Mouse (Mus musculus) erythroblast, embryonic 14.5 days (primary cell): ENCODE measurements around the gene Grk2. TPM values are rescaled to one million over a fixed set of nuclear protein-coding genes. Genes with fewer than 3 reads are reported as not detected.

Experiments
- H3K27me3 ChIP-seq: 2 replicates; pipeline ENCODE4 v1.6.1; 2012; ENCODE audit warnings: inconsistent platforms; ENCODE audit not compliant: control insufficient read depth
- H3K36me3 ChIP-seq: 2 replicates; pipeline ENCODE4 v1.6.1; 2012; ENCODE audit warnings: mild to moderate bottlenecking, inconsistent platforms; ENCODE audit not compliant: control insufficient read depth
- H3K4me1 ChIP-seq: 2 replicates; pipeline ENCODE4 v1.6.1; 2012; ENCODE audit warnings: inconsistent platforms; ENCODE audit not compliant: control insufficient read depth
- H3K4me3 ChIP-seq: replicated peaks from 2 replicates; pipeline ENCODE3; 2012; ENCODE audit warnings: moderate library complexity, mild to moderate bottlenecking, inconsistent platforms
- H3K9me3 ChIP-seq: 2 replicates; pipeline ENCODE4 v1.6.1; 2012; ENCODE audit warnings: low read length, inconsistent platforms, mixed read lengths; ENCODE audit not compliant: control insufficient read depth
- GATA1 ChIP-seq: IDR thresholded peaks from 2 replicates; pipeline ENCODE4 v1.6.1; 2012; ENCODE audit warnings: low read length, inconsistent platforms, mixed read lengths
- TAL1 ChIP-seq: IDR thresholded peaks from 3 replicates; pipeline ENCODE4 v1.6.1; 2012; ENCODE audit warnings: low read length, inconsistent platforms, mixed read lengths
- polyA plus RNA-seq: library from polyadenylated mRNA; stranded (reverse); fragments of >175 nt; gene quantifications from 2 replicates; pipeline ENCODE4 v1.2.3, GENCODE M21; 2012

Gene Grk2
- polyA plus RNA-seq, 1 experiment, result 22.2 TPM

- no peak overlapping the region for H3K4me3 ChIP-seq
- peaks cover 66% of the 10 kb centered on the region for H3K4me1 ChIP-seq
- no peaks in the 10 kb centered on the region for H3K27me3 ChIP-seq
- H3K36me3 ChIP-seq, result peaks cover 45% of the 10 kb centered on the region
- H3K9me3 ChIP-seq, result no peaks in the 10 kb centered on the region
- TF ChIP-seq GATA1 (no peak), TAL1 (no peak)
Observed at GRCm38 (mm10) chr19:4300271-4300704, 5.7 kb downstream of the Grk2 start.

DNA sequence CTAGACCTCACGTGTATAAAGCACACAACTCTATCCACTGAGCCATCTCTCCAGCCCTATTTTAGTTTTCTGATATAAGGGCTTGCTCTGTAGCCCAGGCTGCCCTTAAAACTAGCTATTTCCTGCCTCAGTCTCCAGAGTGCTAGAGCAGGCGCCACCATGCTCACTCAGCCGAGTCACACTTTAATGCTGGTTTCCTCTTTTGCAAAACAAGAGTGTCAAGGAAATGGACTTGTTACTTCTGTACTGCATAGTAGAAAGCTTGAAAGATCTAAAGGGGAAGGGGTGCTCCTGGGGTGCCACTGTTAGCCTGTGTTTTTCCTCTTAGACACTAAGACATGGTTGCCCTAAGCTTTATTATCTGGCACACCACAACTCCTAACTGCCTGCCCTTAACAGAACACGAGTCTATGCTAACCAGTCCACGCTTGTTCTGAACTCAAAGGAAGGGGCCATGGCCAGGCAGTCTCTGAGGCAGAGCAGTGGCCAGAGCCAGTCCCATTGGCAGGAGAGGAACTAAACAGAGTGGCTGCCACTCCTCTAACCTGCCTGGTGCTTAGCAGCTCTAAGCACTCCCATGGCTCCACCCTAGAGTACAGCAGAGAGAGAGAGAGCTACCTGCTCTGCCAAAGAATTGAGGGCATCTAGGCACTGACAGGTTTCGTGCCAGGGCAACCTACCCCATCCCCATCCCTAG, 6.3 kb downstream of the Grk2 start:
- H3K36me3 ChIP-seq, result peaks cover 47% of the 10 kb centered on the region

DNA sequence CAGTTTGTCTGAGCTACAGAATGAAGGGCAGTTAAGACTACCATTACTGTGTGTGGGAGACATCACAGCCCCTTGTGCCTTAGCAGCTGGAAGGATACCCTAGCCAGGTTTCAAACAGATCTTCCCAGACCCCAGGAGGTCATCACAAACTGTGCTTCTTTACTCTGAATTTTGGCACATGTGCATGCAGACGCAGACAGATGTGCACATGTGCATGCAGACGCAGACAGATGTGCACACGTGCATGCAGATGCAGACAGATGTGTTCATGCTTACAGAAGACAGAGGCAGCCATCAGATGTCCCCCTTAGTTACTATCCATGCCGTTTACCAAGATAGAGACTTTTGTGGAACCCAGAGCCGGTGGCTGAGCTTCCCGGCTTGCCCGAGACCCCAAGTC, 6.9 kb downstream of the Grk2 start:
- Histone ChIP-seq H3K36me3 (peaks cover 49% of the 10 kb centered on the region), H3K9me3 (no peaks in the 10 kb centered on the region), H3K4me3 (no peak overlapping the region), H3K4me1 (peaks cover 61% of the 10 kb centered on the region), H3K27me3 (no peaks in the 10 kb centered on the region)
- TF ChIP-seq GATA1 (no peak), TAL1 (no peak)

More for the DNA sequence above, 6.3 kb downstream of the Grk2 start:
- Histone ChIP-seq H3K4me1 (peaks cover 62% of the 10 kb centered on the region), H3K27me3 (no peaks in the 10 kb centered on the region), H3K4me3 (no peak overlapping the region), H3K9me3 (no peaks in the 10 kb centered on the region)
- TF ChIP-seq GATA1 (no peak), TAL1 (no peak)

GRCm38 (mm10) chr19:4298322-4299121, 7.5 kb downstream of the Grk2 start:
- Histone ChIP-seq H3K27me3 (no peaks in the 10 kb centered on the region), H3K36me3 (peaks cover 52% of the 10 kb centered on the region), H3K9me3 (no peaks in the 10 kb centered on the region), H3K4me1 (peaks cover 55% of the 10 kb centered on the region), H3K4me3 (no peak overlapping the region)
- TF ChIP-seq GATA1, result no peak
- no peak for TF ChIP-seq TAL1

- Histone ChIP-seq H3K4me1 (peaks cover 49% of the 10 kb centered on the region), H3K9me3 (no peaks in the 10 kb centered on the region), H3K27me3 (no peaks in the 10 kb centered on the region), H3K36me3 (peaks cover 51% of the 10 kb centered on the region), H3K4me3 (no peak overlapping the region)
- TF ChIP-seq GATA1 (no peak), TAL1 (no peak)
Observed at GRCm38 (mm10) chr19:4297851-4298250, 8.2 kb downstream of the Grk2 start.

DNA sequence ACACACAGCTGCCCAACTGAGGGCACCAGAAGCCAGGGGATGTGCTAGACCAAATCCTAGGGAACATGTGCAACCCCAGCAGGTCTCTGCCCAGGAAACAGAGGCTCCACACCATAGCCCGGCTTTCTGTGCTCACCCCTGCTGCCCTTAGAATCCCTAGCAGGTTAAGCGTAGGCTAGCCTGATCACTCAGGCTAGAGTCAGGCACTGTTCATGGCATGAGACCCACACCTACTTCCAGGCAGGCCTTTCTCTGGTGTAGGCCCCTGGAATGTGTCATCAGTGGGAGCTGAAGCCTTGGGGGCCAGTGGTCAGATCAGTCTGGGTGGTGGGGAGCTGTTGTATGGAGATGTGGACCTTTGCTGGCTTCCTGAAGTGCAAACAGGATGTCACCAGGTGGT, 9.4 kb downstream of the Grk2 start:
- no peaks in the 10 kb centered on the region for H3K27me3 ChIP-seq
- peaks cover 55% of the 10 kb centered on the region for H3K36me3 ChIP-seq
- H3K4me3 ChIP-seq, result no peak overlapping the region
- H3K9me3 ChIP-seq, result no peaks in the 10 kb centered on the region
- peaks cover 37% of the 10 kb centered on the region for H3K4me1 ChIP-seq
- TF ChIP-seq GATA1 (no peak), TAL1 (no peak)

GRCm38 (mm10) chr19:4295391-4295790, 10.6 kb downstream of the Grk2 start:
- TF ChIP-seq GATA1, result no peak
- no peak for TF ChIP-seq TAL1
- H3K4me3 ChIP-seq, result no peak overlapping the region
- no peaks in the 10 kb centered on the region for H3K27me3 ChIP-seq
- peaks cover 60% of the 10 kb centered on the region for H3K36me3 ChIP-seq
- no peaks in the 10 kb centered on the region for H3K9me3 ChIP-seq
- peaks cover 28% of the 10 kb centered on the region for H3K4me1 ChIP-seq

DNA sequence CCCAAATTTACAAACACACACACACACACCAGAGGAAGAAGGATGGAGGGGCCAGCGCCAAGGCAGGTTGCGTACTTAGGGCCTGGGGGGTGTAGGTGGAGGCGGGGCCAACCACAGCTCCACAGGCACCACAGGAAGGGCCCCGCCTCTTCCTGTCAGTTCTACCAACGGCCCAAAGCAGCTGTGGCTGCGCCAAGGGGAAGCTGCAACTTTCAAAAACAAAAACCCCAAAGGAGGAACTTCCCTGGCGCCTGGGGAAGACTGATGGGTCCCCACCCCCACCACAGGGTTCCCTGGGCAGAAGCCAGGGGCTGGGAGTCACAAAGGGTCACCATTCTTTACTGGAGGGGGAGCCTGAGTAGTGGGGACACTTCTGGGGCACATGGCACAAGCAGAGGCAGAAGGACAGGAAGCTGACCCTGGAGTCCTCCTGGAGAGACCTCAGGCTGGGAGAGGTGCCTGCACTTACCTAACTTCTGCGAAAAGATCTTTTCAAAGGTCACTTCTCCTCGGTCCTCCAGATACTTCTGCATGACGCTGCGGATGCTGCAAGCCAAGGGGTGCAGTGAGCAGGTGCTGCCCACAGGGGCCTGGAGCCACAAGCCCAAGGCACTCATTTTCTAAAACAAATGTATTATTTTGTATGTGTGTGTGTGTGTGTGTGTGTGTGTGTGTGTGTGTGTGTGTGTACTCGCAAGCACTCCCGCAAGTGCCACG, 11.5 kb downstream of the Grk2 start:
- TF ChIP-seq GATA1 (no peak), TAL1 (no peak)
- H3K4me3 ChIP-seq, result no peak overlapping the region
- peaks cover 65% of the 10 kb centered on the region for H3K36me3 ChIP-seq
- H3K4me1 ChIP-seq, result peaks cover 20% of the 10 kb centered on the region
- no peaks in the 10 kb centered on the region for H3K9me3 ChIP-seq
- H3K27me3 ChIP-seq, result no peaks in the 10 kb centered on the region

GRCm38 (mm10) chr19:4291161-4291560, 14.9 kb downstream of the Grk2 start:
- H3K36me3 ChIP-seq, result peaks cover 87% of the 10 kb centered on the region
- peaks cover 10% of the 10 kb centered on the region for H3K4me1 ChIP-seq
- H3K4me3 ChIP-seq, result no peak overlapping the region

More at GRCm38 (mm10) chr19:4291161-4291560, 14.9 kb downstream of the Grk2 start:
- H3K27me3 ChIP-seq, result no peaks in the 10 kb centered on the region
- no peak for TF ChIP-seq GATA1
- TF ChIP-seq TAL1, result no peak
- no peaks in the 10 kb centered on the region for H3K9me3 ChIP-seq
